Mouse (Mus musculus): ENCODE measurements around the gene Chkb. TPM values are rescaled to one million over a fixed set of nuclear protein-coding genes. Genes with fewer than 3 reads are reported as not detected.

Gene Chkb
- polyA plus RNA-seq, 1 experiment from 2014 or later = 71.2 TPM

GRCm38 (mm10) chr15:89459821-89460220 lies 30.1 kb upstream of the Chkb start:
- ATAC-seq (no peak), DNase-seq (ENCODE audit: low spot score) (no peak)
- Histone ChIP-seq H3K27ac (ENCODE audit: low read length) (no peak overlapping the region), H3K9me3 (ENCODE audit: low read length) (no peaks in the 10 kb centered on the region), H3K4me2 (replicated peaks; ENCODE audit: low read depth, low read length) (no peak overlapping the region), H3K4me1 (ENCODE audit: insufficient read depth, low read depth, low read length) (no peaks in the 10 kb centered on the region), H3K36me3 (ENCODE audit: insufficient read depth, low read length) (no peaks in the 10 kb centered on the region), H3K9ac (replicated peaks; ENCODE audit: low read depth) (no peak overlapping the region), H3K27me3 (replicated peaks; ENCODE audit: insufficient read depth, low read length) (no peaks in the 10 kb centered on the region), H3K4me3 (ENCODE audit: low read depth, low read length) (no peak overlapping the region)
- TF ChIP-seq CTCF (IDR thresholded peaks at IDR 0.05) = no peak
- TF ChIP-seq EP300 (IDR thresholded peaks at IDR 0.05) = no peak
- WGBS = 80% methylated on average over 7 of the region's 7 CpGs

GRCm38 (mm10) chr15:89458942-89459341 lies 29.2 kb upstream of the Chkb start:
- Histone ChIP-seq H3K4me1 (ENCODE audit: insufficient read depth, low read depth, low read length) (peaks cover 3% of the 10 kb centered on the region; the same call in 1 of the 2 replicates), H3K4me2 (replicated peaks; ENCODE audit: low read depth, low read length) (no peak overlapping the region), H3K27ac (ENCODE audit: low read length) (no peak overlapping the region), H3K9me3 (ENCODE audit: low read length) (no peaks in the 10 kb centered on the region), H3K4me3 (ENCODE audit: low read depth, low read length) (no peak overlapping the region), H3K36me3 (ENCODE audit: insufficient read depth, low read length) (no peaks in the 10 kb centered on the region), H3K27me3 (replicated peaks; ENCODE audit: insufficient read depth, low read length) (peaks cover 5% of the 10 kb centered on the region), H3K9ac (replicated peaks; ENCODE audit: low read depth) (no peak overlapping the region)
- ATAC-seq (no peak), DNase-seq (ENCODE audit: low spot score) (no peak)
- no peak for TF ChIP-seq EP300 (IDR thresholded peaks at IDR 0.05)
- no peak for TF ChIP-seq CTCF (IDR thresholded peaks at IDR 0.05)
- WGBS = 92% methylated on average over 15 of the region's 15 CpGs

GRCm38 (mm10) chr15:89455642-89456041 lies 25.9 kb upstream of the Chkb start:
- DNase-seq (ENCODE audit: low spot score) (no peak), ATAC-seq (no peak)
- H3K9me3 ChIP-seq (ENCODE audit: low read length) = no peaks in the 10 kb centered on the region
- peaks cover 12% of the 10 kb centered on the region for H3K27me3 ChIP-seq (replicated peaks; ENCODE audit: insufficient read depth, low read length)
- TF ChIP-seq EP300 (IDR thresholded peaks at IDR 0.05) = no peak
- no peak for TF ChIP-seq CTCF (IDR thresholded peaks at IDR 0.05)
- H3K27ac ChIP-seq (ENCODE audit: low read length) = no peak overlapping the region
- H3K4me1 ChIP-seq (ENCODE audit: insufficient read depth, low read depth, low read length) = peaks cover 5% of the 10 kb centered on the region; the same call in 1 of the 2 replicates
- no peaks in the 10 kb centered on the region for H3K36me3 ChIP-seq (ENCODE audit: insufficient read depth, low read length)
- no peak overlapping the region for H3K4me3 ChIP-seq (ENCODE audit: low read depth, low read length)
- no peak overlapping the region for H3K9ac ChIP-seq (replicated peaks; ENCODE audit: low read depth)
- H3K4me2 ChIP-seq (replicated peaks; ENCODE audit: low read depth, low read length) = no peak overlapping the region
- WGBS = 68% methylated on average over 6 of the region's 6 CpGs

GRCm38 (mm10) chr15:89454857-89455256 lies 25.1 kb upstream of the Chkb start:
- 26% methylated on average over 4 of the region's 6 CpGs for WGBS
- DNase-seq (ENCODE audit: low spot score) = no peak
- Histone ChIP-seq H3K4me3 (ENCODE audit: low read depth, low read length) (no peak overlapping the region), H3K9ac (replicated peaks; ENCODE audit: low read depth) (no peak overlapping the region), H3K27ac (ENCODE audit: low read length) (no peak overlapping the region), H3K4me1 (ENCODE audit: insufficient read depth, low read depth, low read length) (peaks cover 5% of the 10 kb centered on the region; the same call in 1 of the 2 replicates), H3K36me3 (ENCODE audit: insufficient read depth, low read length) (no peaks in the 10 kb centered on the region), H3K27me3 (replicated peaks; ENCODE audit: insufficient read depth, low read length) (peaks cover 12% of the 10 kb centered on the region), H3K4me2 (replicated peaks; ENCODE audit: low read depth, low read length) (no peak overlapping the region), H3K9me3 (ENCODE audit: low read length) (no peaks in the 10 kb centered on the region)
- TF ChIP-seq EP300 (IDR thresholded peaks at IDR 0.05) = no peak
- no peak for TF ChIP-seq CTCF (IDR thresholded peaks at IDR 0.05)
- ATAC-seq = no peak

- no peaks in the 10 kb centered on the region for H3K36me3 ChIP-seq (ENCODE audit: insufficient read depth, low read length)
- DNase-seq (ENCODE audit: low spot score) = no peak
- H3K9me3 ChIP-seq (ENCODE audit: low read length) = no peaks in the 10 kb centered on the region
- no peak for ATAC-seq
- H3K4me3 ChIP-seq (ENCODE audit: low read depth, low read length) = peak within 1 kb of the TSS; percentile 25
- H3K4me1 ChIP-seq (ENCODE audit: insufficient read depth, low read depth, low read length) = peaks cover 5% of the 10 kb centered on the region; the same call in 1 of the 2 replicates
- peak within 1 kb of the TSS; percentile 46 for H3K4me2 ChIP-seq (replicated peaks; ENCODE audit: low read depth, low read length)
- H3K27ac ChIP-seq (ENCODE audit: low read length) = no peak within 1 kb of the TSS
- peaks cover 12% of the 10 kb centered on the region for H3K27me3 ChIP-seq (replicated peaks; ENCODE audit: insufficient read depth, low read length)
- H3K9ac ChIP-seq (replicated peaks; ENCODE audit: low read depth) = no peak within 1 kb of the TSS
- WGBS = 4% methylated on average over 49 of the region's 53 CpGs
- TF ChIP-seq EP300 (IDR thresholded peaks at IDR 0.05) (no peak), CTCF (IDR thresholded peaks at IDR 0.05) (no peak)
Measured at GRCm38 (mm10) chr15:89453865-89454478, 24.3 kb upstream of the Chkb start, which contains the start of gene Mapk8ip2. Gene Mapk8ip2, plus strand, starts transcription at chr15:89453913.

- ATAC-seq (peak; percentile 65), DNase-seq (ENCODE audit: low spot score) (peak; percentile 65)
- peak overlapping the region; percentile 46; the same call in 1 of the 2 replicates for H3K4me2 ChIP-seq (replicated peaks; ENCODE audit: low read depth, low read length)
- no peak overlapping the region for H3K27ac ChIP-seq (ENCODE audit: low read length)
- H3K4me3 ChIP-seq (ENCODE audit: low read depth, low read length) = peak overlapping the region; percentile 25; the same call in 1 of the 2 replicates
- 4% methylated on average over 24 of the region's 24 CpGs for WGBS
- no peaks in the 10 kb centered on the region for H3K36me3 ChIP-seq (ENCODE audit: insufficient read depth, low read length)
- peaks cover 5% of the 10 kb centered on the region; the same call in 1 of the 2 replicates for H3K4me1 ChIP-seq (ENCODE audit: insufficient read depth, low read depth, low read length)
- H3K9me3 ChIP-seq (ENCODE audit: low read length) = no peaks in the 10 kb centered on the region
- TF ChIP-seq EP300 (IDR thresholded peaks at IDR 0.05) (no peak), CTCF (IDR thresholded peaks at IDR 0.05) (no peak)
- H3K27me3 ChIP-seq (replicated peaks; ENCODE audit: insufficient read depth, low read length) = peaks cover 12% of the 10 kb centered on the region
- no peak overlapping the region for H3K9ac ChIP-seq (replicated peaks; ENCODE audit: low read depth)
Measured at GRCm38 (mm10) chr15:89452906-89453864, 23.5 kb upstream of the Chkb start.

All from lung, postnatal 0 days (tissue).